Mouse (Mus musculus) monocyte, adult 5-6 weeks (primary cell): ENCODE measurements around the gene Abl1. TPM values are rescaled to one million over a fixed set of nuclear protein-coding genes. Genes with fewer than 3 reads are reported as not detected.
"Not testable (repeated sequence)": the region's sequence is repeated elsewhere in the genome, so short reads cannot be mapped to it uniquely, and the experiment has no call there.

Source experiments
- ATAC-seq: fragments of 153-309, 156-312 bp; replicated peaks from 2 replicates; pipeline ENCODE4 v1.8.0; 2017; ENCODE audit warnings: mild to moderate bottlenecking; ENCODE audit not compliant: low TSS enrichment, insufficient number of reproducible peaks, severe bottlenecking, poor library complexity, low FRiP score
- total RNA-seq: library from RNA; stranded (forward); fragments of 200-1000, 200-491, 200-594 nt; gene quantifications from 3 replicates; pipeline ENCODE4 v1.2.3, GENCODE M21; 2017

The Abl1 gene
- total RNA-seq, 1 experiment from 2014 or later: 22.7 TPM

- ATAC-seq: not testable (repeated sequence)
Observed at GRCm38 (mm10) chr2:31681051-31681707, 7.0 kb upstream of the Abl1 start.

DNA sequence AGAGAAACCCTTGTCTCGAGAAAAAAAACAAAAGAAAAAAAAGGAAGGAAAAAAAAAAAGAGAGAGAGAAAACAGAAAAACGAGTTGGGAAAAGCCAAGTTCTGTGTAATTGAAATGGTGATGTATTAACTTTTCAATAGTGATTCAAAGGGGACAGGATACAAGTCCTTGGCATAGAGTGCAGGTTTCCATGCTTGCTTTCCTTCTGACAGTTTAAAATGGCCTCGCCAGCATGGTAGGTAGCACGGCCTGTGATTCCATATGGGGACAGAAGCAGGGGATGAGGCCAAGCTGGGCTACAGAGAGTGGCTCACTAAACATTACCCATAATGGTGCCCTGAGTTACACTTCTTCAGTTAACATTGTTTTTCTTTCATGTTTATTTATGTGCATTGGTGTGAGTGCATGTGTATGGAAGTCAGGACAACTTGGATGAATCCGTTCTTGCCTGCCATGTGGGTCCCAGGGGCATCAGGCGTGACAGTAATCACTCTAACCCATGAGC, 6.4 kb upstream of the Abl1 start:
- no peak for ATAC-seq

GRCm38 (mm10) chr2:31683666-31684065, 4.5 kb upstream of the Abl1 start:
- no peak for ATAC-seq

GRCm38 (mm10) chr2:31689045-31689444, 869 bp downstream of the Abl1 start:
- ATAC-seq: no peak

DNA sequence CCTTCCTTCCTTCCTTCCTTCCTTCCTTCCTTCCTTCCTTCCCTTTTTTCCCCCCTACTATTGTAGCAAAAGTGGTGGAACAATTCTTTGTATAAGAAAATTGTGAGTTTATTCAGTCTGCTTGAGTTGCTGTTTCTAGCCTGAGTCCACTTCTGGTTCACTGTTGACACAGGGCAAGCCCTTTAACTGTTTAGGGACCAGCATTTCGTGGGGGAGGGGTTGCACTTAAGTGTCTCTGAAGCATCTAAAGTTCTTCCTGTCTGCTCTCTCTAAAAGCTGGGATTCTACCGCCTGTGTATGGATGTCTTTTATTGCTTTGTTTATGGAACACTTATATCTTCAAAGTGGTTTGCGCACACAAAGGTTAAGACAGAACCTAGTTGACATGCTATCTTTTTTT, 1.9 kb downstream of the Abl1 start:
- ATAC-seq: no peak

DNA sequence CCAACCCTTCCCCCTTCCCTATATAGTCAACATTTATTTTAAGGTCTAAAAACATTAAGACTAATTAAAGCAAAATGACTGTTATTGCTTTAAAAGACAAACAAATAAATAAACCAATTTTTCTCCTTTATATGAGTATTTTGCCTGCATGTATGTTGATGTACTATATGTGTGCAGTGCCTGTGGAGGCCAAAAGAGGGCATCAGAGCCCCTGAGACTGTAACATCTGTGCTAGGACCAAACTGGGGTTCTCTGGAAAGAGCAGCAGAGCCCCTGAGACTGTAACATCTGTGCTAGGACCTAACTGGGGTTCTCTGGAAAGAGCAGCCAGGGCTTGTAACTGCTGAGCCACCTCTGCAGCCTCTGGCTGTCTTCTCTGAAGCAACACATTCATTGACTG, 10.0 kb downstream of the Abl1 start:
- no peak for ATAC-seq

- no peak for ATAC-seq
Observed at GRCm38 (mm10) chr2:31700545-31701446, 12.6 kb downstream of the Abl1 start.

DNA sequence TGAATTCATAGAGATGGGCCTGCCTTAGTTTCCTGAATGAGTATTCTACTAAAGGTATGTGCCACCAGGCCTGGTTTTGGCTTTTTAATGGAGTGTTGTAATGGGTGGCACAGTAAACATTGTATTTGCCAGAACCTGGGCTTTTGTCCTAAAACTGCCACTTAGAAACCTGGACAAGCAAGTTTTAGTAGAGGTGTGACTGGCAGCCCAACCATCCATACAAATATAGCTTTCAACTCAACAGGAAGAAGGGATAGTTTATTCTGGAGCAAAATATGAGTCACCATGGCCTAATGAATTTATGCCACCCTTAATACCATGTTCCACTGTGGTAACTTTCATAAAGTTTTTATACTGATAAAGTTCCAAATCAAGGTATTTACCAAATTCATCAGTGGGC, 15.1 kb downstream of the Abl1 start:
- no peak for ATAC-seq

DNA sequence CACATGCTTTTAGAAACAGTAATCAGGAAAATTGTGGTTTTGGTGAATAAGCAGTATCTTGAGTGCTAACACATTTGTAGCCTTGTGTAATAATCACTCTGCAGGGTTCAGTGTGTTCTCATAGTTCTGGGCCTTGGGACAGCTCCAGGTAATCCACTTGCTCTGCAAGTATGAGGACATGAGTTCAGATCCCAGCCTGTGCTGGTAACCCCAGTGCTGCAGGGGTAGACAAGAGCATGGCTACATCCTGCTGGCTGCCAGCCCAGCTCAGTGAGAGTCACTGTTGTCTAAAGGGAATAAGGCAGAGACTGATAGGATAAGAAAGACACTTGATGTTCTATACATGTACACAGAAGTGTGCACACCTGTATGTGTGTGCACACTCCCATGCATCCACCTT, 17.7 kb downstream of the Abl1 start:
- no peak for ATAC-seq

- ATAC-seq: no peak
Observed at GRCm38 (mm10) chr2:31706531-31706930, 18.4 kb downstream of the Abl1 start.

- ATAC-seq: no peak
Observed at GRCm38 (mm10) chr2:31712716-31713115, 24.5 kb downstream of the Abl1 start.

DNA sequence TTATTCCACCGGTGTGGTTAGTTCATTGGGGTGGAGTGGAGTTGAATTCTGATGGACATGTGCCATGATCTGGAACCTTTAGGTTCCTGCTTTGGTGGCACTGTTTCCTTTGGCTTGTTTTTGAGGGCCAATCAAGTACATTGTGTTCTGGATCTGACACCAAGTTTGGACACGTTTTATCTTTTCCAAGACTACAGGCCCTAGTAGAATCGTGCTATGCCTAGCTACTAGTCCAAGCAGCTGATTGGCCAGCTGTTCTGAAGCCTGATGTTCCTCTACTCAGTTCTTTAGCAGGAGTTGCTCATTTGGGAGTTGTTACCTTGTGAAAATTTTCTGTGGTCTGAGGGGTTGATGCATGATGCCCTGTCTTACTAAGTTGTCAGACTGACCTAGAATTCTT, 25.6 kb downstream of the Abl1 start:
- ATAC-seq: no peak

DNA sequence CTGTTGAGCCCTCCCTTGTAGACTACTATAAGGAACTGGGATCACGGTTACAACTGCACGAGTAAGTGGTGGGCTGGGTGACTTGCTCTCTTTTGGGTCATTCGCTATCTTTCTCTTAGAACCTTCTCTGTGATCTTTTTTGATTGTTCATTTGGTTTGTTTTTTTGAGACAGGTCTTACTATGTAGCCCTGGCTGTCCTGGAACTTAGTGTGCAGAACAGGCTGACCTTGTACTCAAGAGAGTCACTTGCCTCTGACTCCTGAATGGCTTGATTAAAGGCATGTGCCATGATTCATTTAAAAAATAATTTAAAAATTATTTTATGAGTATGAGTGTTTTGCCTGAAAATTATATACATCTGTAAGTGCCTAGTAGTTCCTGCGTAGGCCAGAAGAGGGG, 26.6 kb downstream of the Abl1 start:
- ATAC-seq: no peak

DNA sequence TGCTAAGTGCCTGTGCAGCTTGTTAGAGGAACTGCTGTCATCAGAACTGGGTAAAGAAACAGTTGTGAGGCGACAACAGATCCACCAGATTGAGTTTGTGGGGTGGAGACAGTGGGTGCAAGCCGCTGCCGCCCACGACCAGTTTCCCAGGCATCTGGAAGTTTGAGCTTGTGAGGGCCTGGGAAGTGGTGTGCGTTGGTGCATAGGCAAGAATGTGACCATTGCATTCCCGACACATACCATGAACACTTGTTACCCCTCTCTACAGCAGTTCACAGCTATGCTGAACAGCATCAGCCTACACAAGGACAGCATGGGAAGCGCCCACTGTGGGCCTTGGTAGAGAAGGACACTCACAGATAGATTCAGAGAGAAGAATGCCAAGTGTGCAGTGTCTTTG, 27.8 kb downstream of the Abl1 start:
- no peak for ATAC-seq

GRCm38 (mm10) chr2:31719202-31719880, 31.2 kb downstream of the Abl1 start:
- ATAC-seq: no peak

DNA sequence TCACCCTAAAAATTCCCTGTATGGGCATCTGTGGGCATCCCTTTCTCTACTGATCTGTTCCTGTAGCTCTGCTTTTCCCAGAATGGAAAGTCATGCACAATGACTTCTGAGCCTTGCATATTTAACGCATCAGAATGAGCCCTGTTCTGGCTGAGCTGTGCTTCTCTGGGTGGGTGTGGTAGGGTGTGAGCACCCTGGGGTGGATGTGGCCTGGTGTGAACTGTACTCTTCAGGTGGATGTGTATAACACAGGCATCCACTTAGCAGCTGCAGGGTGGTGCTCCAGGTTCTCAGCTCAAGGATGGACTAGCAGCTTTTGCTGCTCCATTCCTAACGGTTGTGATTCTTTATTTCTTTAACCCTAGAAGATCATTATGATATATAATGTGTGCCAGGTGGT, 31.8 kb downstream of the Abl1 start:
- no peak for ATAC-seq

DNA sequence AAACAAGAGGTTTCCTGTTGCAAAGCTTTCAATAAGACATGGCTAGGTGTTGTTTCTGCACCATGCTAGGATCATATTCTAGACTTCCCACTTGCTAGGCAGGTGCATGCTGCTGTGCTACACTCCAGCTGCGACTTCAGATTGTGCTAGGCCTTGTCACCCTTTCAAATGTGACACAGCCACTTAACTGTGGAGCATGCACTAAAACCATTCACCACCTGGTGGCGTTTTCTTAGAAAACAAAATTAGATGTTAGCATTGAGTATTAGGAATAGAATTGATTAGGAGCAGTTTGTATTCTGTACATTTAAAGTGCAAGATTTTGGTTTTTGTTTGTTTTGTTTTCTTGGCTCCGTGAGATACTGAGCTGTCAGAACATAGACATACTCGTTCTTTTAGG, 32.6 kb downstream of the Abl1 start:
- ATAC-seq: no peak

DNA sequence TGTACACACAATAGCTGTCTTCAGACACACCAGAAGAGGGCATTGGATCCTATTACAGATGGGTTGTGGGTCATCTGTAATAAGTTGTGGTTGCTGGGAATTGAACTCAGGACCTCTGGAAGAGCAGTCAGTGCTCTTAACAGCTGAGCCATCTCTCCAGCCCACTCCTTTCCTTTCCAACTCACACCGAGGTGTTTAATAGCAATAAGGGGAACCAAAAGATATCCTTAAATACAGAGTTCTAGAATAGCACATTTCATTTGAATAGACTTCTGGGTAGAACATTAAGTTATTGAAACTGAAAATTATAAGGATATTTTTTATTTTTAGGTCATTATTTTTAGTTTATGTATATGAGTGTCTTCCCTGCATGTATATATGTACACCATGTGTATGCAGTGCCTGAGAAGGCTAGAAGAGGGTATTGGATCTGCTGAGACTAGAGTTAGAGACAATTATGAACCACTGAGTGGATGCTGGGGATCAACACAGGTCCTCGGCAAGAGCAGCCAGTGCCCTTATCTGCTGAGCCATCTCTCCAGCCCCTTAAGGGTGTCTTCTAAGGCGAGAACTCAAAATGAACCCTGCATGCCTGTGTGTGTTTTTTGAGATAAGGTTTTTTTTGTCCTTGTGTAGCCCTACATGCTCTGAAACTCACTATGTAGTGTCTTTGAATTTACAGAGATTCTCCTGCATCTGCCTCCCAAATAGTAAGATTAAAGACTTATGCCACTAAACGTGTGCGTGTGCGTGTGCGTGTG, 36.7 kb downstream of the Abl1 start:
- no peak for ATAC-seq
